Mouse (Mus musculus) limb, embryonic 11.5 days (tissue): Measurements from ENCODE around the gene Clmn. TPM values are rescaled to one million over a fixed set of nuclear protein-coding genes. Genes with fewer than 3 reads are reported as not detected.

Source experiments
- ATAC-seq: fragments of 200-750 bp; cut with Nextera tagmentation; 2 replicates; pipeline ENCODE4 v1.8.0; 2017; ENCODE audit warnings: low read depth; ENCODE audit not compliant: insufficient number of reproducible peaks, low FRiP score, low TSS enrichment
- DNase-seq: peaks from one replicate; pipeline ENCODE4 v3.0.0-alpha.2; 2015; ENCODE audit warnings: low spot score
- H3K27ac ChIP-seq: fragments of 300-500 bp; sonication (generic); replicated peaks from 2 replicates; pipeline ENCODE4 v1.5.1; 2014; ENCODE audit warnings: low read depth, mild to moderate bottlenecking, low read length
- H3K27me3 ChIP-seq: fragments of 300-500 bp; sonication (generic); 2 replicates; pipeline ENCODE4 v1.6.1; 2014; ENCODE audit warnings: mild to moderate bottlenecking, low read length, mixed read lengths; ENCODE audit not compliant: control insufficient read depth, insufficient read depth
- H3K36me3 ChIP-seq: fragments of 300-500 bp; sonication (generic); 2 replicates; pipeline ENCODE4 v1.6.1; 2014; ENCODE audit warnings: mild to moderate bottlenecking, low read length, moderate library complexity, mixed read lengths; ENCODE audit not compliant: control insufficient read depth, insufficient read depth
- H3K4me1 ChIP-seq: fragments of 300-500 bp; sonication (generic); 2 replicates; pipeline ENCODE4 v1.6.1; 2014; ENCODE audit warnings: low read length, mixed read lengths; ENCODE audit not compliant: control insufficient read depth, insufficient read depth
- H3K4me2 ChIP-seq: fragments of 300-500 bp; sonication (generic); 2 replicates; pipeline ENCODE4 v1.6.1; 2014; ENCODE audit warnings: low read depth, mild to moderate bottlenecking, moderate library complexity; ENCODE audit not compliant: severe bottlenecking
- H3K4me3 ChIP-seq: fragments of 300-500 bp; sonication (generic); 2 replicates; pipeline ENCODE4 v1.5.1; 2014; ENCODE audit warnings: low read depth, low read length
- H3K9ac ChIP-seq: fragments of 300-500 bp; sonication (generic); 2 replicates; pipeline ENCODE4 v1.6.1; 2014; ENCODE audit warnings: mild to moderate bottlenecking, low read length
- H3K9me3 ChIP-seq: fragments of 300-500 bp; sonication (generic); 2 replicates; pipeline ENCODE4 v1.6.1; 2016; ENCODE audit warnings: low read length; ENCODE audit not compliant: control insufficient read depth
- WGBS: fragments of 180-500 bp; shearing (Covaris S2); extraction: QIAGEN DNeasy Blood & Tissue Kit; methylation state at CpG from one replicate; pipeline ENCODE4 v1.1.7; 2014; 5-methylcytosine and 5-hydroxymethylcytosine counted together
- polyA plus RNA-seq: library from polyadenylated mRNA; unstranded; fragments of >200 nt; fragmentation: Nextera tagmentation; extraction: Ambion mirVana; gene quantifications from 2 replicates; pipeline ENCODE4 v1.2.1, GENCODE M21; 2014

The Clmn gene
- polyA plus RNA-seq, 1 experiment from 2014 or later, result 5.9 TPM

- Histone ChIP-seq H3K27ac (no peak overlapping the region), H3K4me2 (no peak overlapping the region), H3K4me1 (peaks cover 20% of the 10 kb centered on the region; the same call in 1 of the 2 replicates), H3K9ac (no peak overlapping the region), H3K27me3 (no peaks in the 10 kb centered on the region), H3K36me3 (no peaks in the 10 kb centered on the region), H3K9me3 (no peaks in the 10 kb centered on the region), H3K4me3 (no peak overlapping the region)
- DNase-seq (no peak), ATAC-seq (no peak)
- 84% methylated on average over 7 of the region's 7 CpGs for WGBS
Measured at GRCm38 (mm10) chr12:104765761-104766160, 99.1 kb downstream of the Clmn start.

GRCm38 (mm10) chr12:104765116-104765515 lies 99.8 kb downstream of the Clmn start:
- H3K4me3 ChIP-seq, result no peak overlapping the region
- DNase-seq (no peak), ATAC-seq (no peak)
- no peaks in the 10 kb centered on the region for H3K27me3 ChIP-seq
- H3K4me1 ChIP-seq, result peaks cover 19% of the 10 kb centered on the region; the same call in 1 of the 2 replicates
- WGBS, result 67% methylated on average over 5 of the region's 5 CpGs
- no peaks in the 10 kb centered on the region for H3K9me3 ChIP-seq
- H3K36me3 ChIP-seq, result no peaks in the 10 kb centered on the region
- H3K27ac ChIP-seq, result no peak overlapping the region
- H3K9ac ChIP-seq, result no peak overlapping the region
- no peak overlapping the region for H3K4me2 ChIP-seq

GRCm38 (mm10) chr12:104763918-104764317 lies 101.0 kb downstream of the Clmn start:
- DNase-seq (no peak), ATAC-seq (no peak)
- no peak overlapping the region for H3K4me3 ChIP-seq
- no peaks in the 10 kb centered on the region for H3K36me3 ChIP-seq
- no peak overlapping the region for H3K4me2 ChIP-seq
- no peak overlapping the region for H3K27ac ChIP-seq
- peaks cover 9% of the 10 kb centered on the region; the same call in 1 of the 2 replicates for H3K4me1 ChIP-seq
- no peaks in the 10 kb centered on the region for H3K9me3 ChIP-seq
- H3K9ac ChIP-seq, result no peak overlapping the region
- 78% methylated on average over 6 of the region's 6 CpGs for WGBS
- H3K27me3 ChIP-seq, result no peaks in the 10 kb centered on the region

GRCm38 (mm10) chr12:104761411-104761810 lies 103.5 kb downstream of the Clmn start:
- ATAC-seq (no peak), DNase-seq (no peak)
- Histone ChIP-seq H3K36me3 (no peaks in the 10 kb centered on the region), H3K27ac (no peak overlapping the region), H3K4me1 (no peaks in the 10 kb centered on the region), H3K9ac (no peak overlapping the region), H3K9me3 (no peaks in the 10 kb centered on the region), H3K4me3 (no peak overlapping the region), H3K4me2 (no peak overlapping the region), H3K27me3 (no peaks in the 10 kb centered on the region)
- 84% methylated on average over 8 of the region's 8 CpGs for WGBS

GRCm38 (mm10) chr12:104758066-104758465 lies 106.8 kb downstream of the Clmn start:
- no peak overlapping the region for H3K27ac ChIP-seq
- H3K9ac ChIP-seq, result no peak overlapping the region
- H3K4me3 ChIP-seq, result no peak overlapping the region
- no peak for DNase-seq
- H3K9me3 ChIP-seq, result no peaks in the 10 kb centered on the region
- no peaks in the 10 kb centered on the region for H3K4me1 ChIP-seq
- no peaks in the 10 kb centered on the region for H3K27me3 ChIP-seq
- WGBS, result 93% methylated on average over 7 of the region's 7 CpGs
- H3K36me3 ChIP-seq, result no peaks in the 10 kb centered on the region
- no peak for ATAC-seq
- no peak overlapping the region for H3K4me2 ChIP-seq

GRCm38 (mm10) chr12:104753686-104754085 lies 111.2 kb downstream of the Clmn start:
- Histone ChIP-seq H3K4me1 (peaks cover 13% of the 10 kb centered on the region), H3K36me3 (no peaks in the 10 kb centered on the region), H3K9ac (no peak overlapping the region), H3K4me2 (no peak overlapping the region), H3K4me3 (no peak overlapping the region), H3K27ac (no peak overlapping the region), H3K27me3 (no peaks in the 10 kb centered on the region), H3K9me3 (no peaks in the 10 kb centered on the region)
- 70% methylated on average over 4 of the region's 4 CpGs for WGBS
- DNase-seq (no peak), ATAC-seq (no peak)

- peak within 1 kb of the TSS; percentile 88 for H3K9ac ChIP-seq
- peak within 1 kb of the TSS; percentile 76 for H3K4me3 ChIP-seq
- H3K27me3 ChIP-seq, result no peaks in the 10 kb centered on the region
- ATAC-seq (peak; percentile 91), DNase-seq (peak; percentile 99)
- H3K27ac ChIP-seq, result peak within 1 kb of the TSS; percentile 90
- no peaks in the 10 kb centered on the region; the same call in 1 of the 2 replicates for H3K36me3 ChIP-seq
- no peaks in the 10 kb centered on the region for H3K9me3 ChIP-seq
- H3K4me1 ChIP-seq, result peaks cover 16% of the 10 kb centered on the region
- H3K4me2 ChIP-seq, result peak within 1 kb of the TSS; percentile 67
- WGBS, result under 1% methylated on average over 84 of the region's 94 CpGs
Measured at GRCm38 (mm10) chr12:104751814-104752765, 112.8 kb downstream of the Clmn start, which contains the start of gene Dicer1. TSS of gene Dicer1 (minus strand) at chr12:104751952.

- peak overlapping the region; percentile 60 for H3K4me2 ChIP-seq
- ATAC-seq, result peak; percentile 49
Measured at GRCm38 (mm10) chr12:104751331-104751813, 113.5 kb downstream of the Clmn start.

More at GRCm38 (mm10) chr12:104751331-104751813, 113.5 kb downstream of the Clmn start:
- Histone ChIP-seq H3K27me3 (no peaks in the 10 kb centered on the region), H3K36me3 (no peaks in the 10 kb centered on the region; the same call in 1 of the 2 replicates), H3K4me3 (peak overlapping the region; percentile 76), H3K9ac (peak overlapping the region; percentile 88), H3K27ac (peak overlapping the region; percentile 90), H3K4me1 (peaks cover 16% of the 10 kb centered on the region), H3K9me3 (no peaks in the 10 kb centered on the region)
- DNase-seq, result peak; percentile 61
- WGBS, result 0% methylated on average over 18 of the region's 52 CpGs
